Comparison of ENCODE assay signal across 10 mouse cellular contexts in the genomic region with DNA sequence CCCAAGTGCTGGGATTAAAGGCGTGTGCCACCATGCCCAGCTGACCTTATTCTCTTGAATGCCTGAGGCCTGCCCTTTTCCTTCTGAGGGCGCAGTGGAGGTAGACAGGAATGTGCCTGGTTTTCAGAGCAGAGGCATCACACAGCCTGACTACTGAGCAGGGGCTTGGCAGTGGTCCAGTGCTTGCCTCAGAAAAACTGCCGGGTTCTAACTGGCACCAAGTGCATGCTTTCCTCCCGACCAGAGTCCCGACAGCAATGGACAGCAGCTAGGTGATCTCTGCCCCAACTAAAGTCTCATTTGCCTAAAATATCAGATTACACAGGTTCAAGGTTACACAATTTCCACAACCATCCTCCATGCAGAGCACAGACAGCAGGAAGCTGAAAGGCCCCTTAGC. TPM values are rescaled to one million over a fixed set of nuclear protein-coding genes. Genes with fewer than 3 reads are reported as not detected.
A peak's percentile ranks its signal among the peaks of the same experiment; 100 is the strongest.
DNase-seq lines count a peak whose midpoint lies in the region; ATAC-seq and TF ChIP-seq lines count a peak whose summit lies in the region.
"Had no signal": no experiment of that assay in that cellular context is flagged by ENCODE, and none has a peak within 500 bp of the region (broad histone marks: within the 10 kb centered on the region; RNA-seq: fewer than 3 reads in every experiment).

No protein-coding gene starts in this region.

- DNase-seq in cerebellum, adult 18-20 months, result peak; percentile 16 to 29
- no peak for DNase-seq in cerebellum, adult 9-10 months
- peak; percentile 31 for DNase-seq in lung, embryonic 14.5 days
- DNase-seq in lung, postnatal 4 days, result no peak
- DNase-seq in kidney, postnatal 36 days, result peak; percentile 79 to 84
- peak; percentile 67 for DNase-seq in right cerebral cortex, postnatal 14 days
- DNase-seq in urinary bladder, adult 2 months (ENCODE audit: low spot score), result no peak
- no peak for DNase-seq in gastrocnemius, adult 2 months

- 54% methylated on average over 5 of the region's 5 CpGs for WGBS in lung, embryonic 14.5 days

- H3K27ac ChIP-seq in lung, embryonic 14.5 days (ENCODE audit: low read depth), result no peak overlapping the region
- no peak overlapping the region for H3K27ac ChIP-seq in gastrocnemius, adult 2 months
- H3K27ac ChIP-seq: lung, embryonic 15.5 days had no signal

- peaks cover 28% of the 10 kb centered on the region for H3K36me3 ChIP-seq in lung, embryonic 14.5 days (ENCODE audit: insufficient read depth)

- H3K9me3 ChIP-seq in lung, embryonic 14.5 days (ENCODE audit: low read depth, low read length), result no peaks in the 10 kb centered on the region
- H3K9me3 ChIP-seq: lung, embryonic 15.5 days had no signal

- no peak overlapping the region for H3K4me2 ChIP-seq in lung, embryonic 14.5 days
- H3K4me2 ChIP-seq: lung, embryonic 15.5 days had no signal

- H3K9ac ChIP-seq in lung, embryonic 14.5 days, result no peak overlapping the region
- H3K9ac ChIP-seq: lung, embryonic 15.5 days had no signal

- no peak overlapping the region for H3K4me3 ChIP-seq in lung, embryonic 14.5 days (ENCODE audit: low read depth, low read length)
- H3K4me3 ChIP-seq in gastrocnemius, adult 2 months, result no peak overlapping the region
- H3K4me3 ChIP-seq: lung, embryonic 15.5 days had no signal

- intact Hi-C loops in gastrocnemius, adult 2 months (cut with DNase I), result no loop called here

- TF ChIP-seq CTCF in lung, embryonic 14.5 days (IDR thresholded peaks at IDR 0.05; ENCODE audit: low read depth), result no peak
- no peak for TF ChIP-seq CTCF in gastrocnemius, adult 2 months (IDR thresholded peaks at IDR 0.05)

- H3K4me1 ChIP-seq in lung, embryonic 14.5 days (ENCODE audit: insufficient read depth), result no peaks in the 10 kb centered on the region
- H3K4me1 ChIP-seq: lung, embryonic 15.5 days had no signal

- no peaks in the 10 kb centered on the region for H3K27me3 ChIP-seq in lung, embryonic 14.5 days (ENCODE audit: insufficient read depth, low read length)
- H3K27me3 ChIP-seq: lung, embryonic 15.5 days had no signal

- no peak for ATAC-seq in lung, embryonic 14.5 days (ENCODE audit: insufficient read depth)

RNA-seq across cellular contexts. Expression of a gene that starts 8.7 kb away (rescaled TPM):
- 118 and 136 TPM in 2 replicates for polyA plus RNA-seq in lung, embryonic 14.5 days (2014; fragmentation: Nextera tagmentation; extraction: Ambion mirVana)
- 40.5 and 42.4 TPM in 2 replicates for polyA plus RNA-seq in urinary bladder, adult 2 months (2012; rRNA removed)
- total RNA-seq in gastrocnemius, adult 2 months (2021), result 10 to 100 TPM; 34.9 to 35.7 TPM

RNA-seq across cellular contexts. Expression of a gene that starts 8.7 kb away (rescaled TPM):
- polyA plus RNA-seq in lung, embryonic 14.5 days (2014; fragmentation: Nextera tagmentation; extraction: Ambion mirVana), result 28.7 and 31.0 TPM in 2 replicates
- polyA plus RNA-seq in urinary bladder, adult 2 months (2012; rRNA removed), result 41.3 and 43.8 TPM in 2 replicates
- total RNA-seq in gastrocnemius, adult 2 months (2021), result 10 to 100 TPM; 29.1 to 32.6 TPM

RNA-seq across cellular contexts. Expression of a gene that starts 8.7 kb away (rescaled TPM):
- 82.2 and 84.5 TPM in 2 replicates for polyA plus RNA-seq in lung, embryonic 14.5 days (2014; fragmentation: Nextera tagmentation; extraction: Ambion mirVana)
- polyA plus RNA-seq in urinary bladder, adult 2 months (2012; rRNA removed), result 169 and 190 TPM in 2 replicates
- total RNA-seq in gastrocnemius, adult 2 months (2021), result 100 to 1,000 TPM in 1 of 2 experiments, 10 to 100 TPM in 1; 94.7 to 125 TPM

RNA-seq across cellular contexts. Expression of a gene that starts 33.2 kb away (rescaled TPM):
- polyA plus RNA-seq in lung, embryonic 14.5 days (2014; fragmentation: Nextera tagmentation; extraction: Ambion mirVana), result 87.5 and 101 TPM in 2 replicates
- polyA plus RNA-seq in urinary bladder, adult 2 months (2012; rRNA removed), result 8.7 and 15.3 TPM in 2 replicates
- total RNA-seq in gastrocnemius, adult 2 months (2021), result 10 to 100 TPM; 31.2 to 34.7 TPM

RNA-seq across cellular contexts. Expression of a gene that starts 33.2 kb away (rescaled TPM):
- polyA plus RNA-seq in lung, embryonic 14.5 days (2014; fragmentation: Nextera tagmentation; extraction: Ambion mirVana), result 10.5 and 11.0 TPM in 2 replicates
- polyA plus RNA-seq in urinary bladder, adult 2 months (2012; rRNA removed), result 10.2 and 11.6 TPM in 2 replicates
- total RNA-seq in gastrocnemius, adult 2 months (2021), result 1 to 10 TPM; 4.9 to 7.2 TPM
- total RNA-seq: hematopoietic stem cell, adult 5-6 weeks had no signal

Comparison
In these comparisons a context has a peak if more than half of its experiments do, and no peak if none do; other contexts are left out.
1. DNase-seq: peak in cerebellum, adult 18-20 months (2 of 2), lung, embryonic 14.5 days (single experiment), kidney, postnatal 36 days (2 of 2) and right cerebral cortex, postnatal 14 days (single experiment); none in cerebellum, adult 9-10 months (single experiment), lung, postnatal 4 days (0 of 2), urinary bladder, adult 2 months (single experiment) and gastrocnemius, adult 2 months (single experiment).